8 mouse cellular contexts compared by ENCODE assay signal in the genomic region with DNA sequence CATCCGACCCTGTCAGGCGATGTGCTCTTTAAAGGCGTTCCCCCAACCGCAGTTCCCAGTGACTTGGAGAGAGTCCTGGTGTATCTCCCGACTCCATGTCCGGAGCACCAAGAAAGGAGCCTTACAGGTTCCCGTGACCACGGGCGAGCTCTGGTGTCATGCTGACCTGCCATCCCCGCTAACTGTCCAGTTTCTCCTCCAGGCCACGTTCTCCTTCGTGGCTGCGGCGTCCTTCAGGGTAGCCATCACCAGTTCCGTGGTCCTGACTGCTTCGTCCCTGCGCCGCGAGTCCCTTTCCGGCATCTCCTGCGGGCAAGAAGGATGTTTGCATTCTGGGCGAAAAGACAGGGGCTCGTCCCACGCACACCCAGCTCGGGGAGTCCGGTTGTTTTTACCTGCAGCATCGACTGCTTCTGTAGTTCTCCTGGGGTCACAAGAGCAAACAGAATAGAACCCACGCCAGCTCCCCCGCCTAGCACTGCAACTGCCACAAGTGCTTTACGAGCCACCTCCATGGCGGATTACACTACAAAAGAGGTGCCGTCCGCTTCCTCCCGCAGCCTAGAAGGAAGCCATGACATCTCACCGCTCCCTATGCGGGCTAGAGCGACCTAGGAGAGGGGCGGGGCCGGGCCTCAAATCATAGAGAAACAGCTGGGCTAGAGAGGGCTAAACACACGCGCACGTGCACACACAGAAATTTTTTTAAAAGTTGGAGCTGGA. TPM values are rescaled to one million over a fixed set of nuclear protein-coding genes. Genes with fewer than 3 reads are reported as not detected.
DNase-seq lines count a peak whose midpoint lies in the region; ATAC-seq and TF ChIP-seq lines count a peak whose summit lies in the region.

A gene (minus strand): TSS at position 613 of the 723 bp plus-strand sequence.

- peak; percentile 81 for DNase-seq in MEL-GATA-1-ER (ENCODE audit: extremely low read depth, low read depth)
- peak; percentile 86 for DNase-seq in cerebellum, adult 8-10 months
- peak; percentile 70 for DNase-seq in forelimb bud, embryonic 11.5 days (ENCODE audit: low read depth, low spot score)
- peak; percentile 90 for DNase-seq in heart, postnatal 4 days
- peak; percentile 86 to 87 for DNase-seq in layer of hippocampus, adult 8-10 months (ENCODE audit: low spot score in 2 of 2)
- peak; percentile 92 for DNase-seq in lung, embryonic 14.5 days
- DNase-seq in testis, postnatal 14 days (ENCODE audit: low spot score) = peak; percentile 88

- H3K36me3 ChIP-seq in lung, embryonic 14.5 days (ENCODE audit: insufficient read depth) = peaks cover 15% of the 10 kb centered on the region

- H3K4me3 ChIP-seq in lung, embryonic 14.5 days (ENCODE audit: low read depth, low read length) = peak within 1 kb of the TSS; percentile 82

- no peak for TF ChIP-seq CTCF in lung, embryonic 14.5 days (IDR thresholded peaks at IDR 0.05; ENCODE audit: low read depth)

- peak within 1 kb of the TSS; percentile 90 for H3K9ac ChIP-seq in lung, embryonic 14.5 days

- WGBS in lung, embryonic 14.5 days = under 1% methylated on average over 42 of the region's 42 CpGs

- no peaks in the 10 kb centered on the region for H3K27me3 ChIP-seq in lung, embryonic 14.5 days (ENCODE audit: insufficient read depth, low read length)

- no peaks in the 10 kb centered on the region for H3K9me3 ChIP-seq in lung, embryonic 14.5 days (ENCODE audit: low read depth, low read length)

- peak within 1 kb of the TSS; percentile 83; the same call in 1 of the 2 replicates for H3K27ac ChIP-seq in lung, embryonic 14.5 days (ENCODE audit: low read depth)

- peak; percentile 97 for ATAC-seq in lung, embryonic 14.5 days (ENCODE audit: insufficient read depth)
- peak; percentile 97 for ATAC-seq in neutrophil, adult 5-6 weeks (ENCODE audit: extremely low read depth, insufficient number of reproducible peaks, low FRiP score, poor library complexity, severe bottlenecking)

- no peaks in the 10 kb centered on the region for H3K4me1 ChIP-seq in lung, embryonic 14.5 days (ENCODE audit: insufficient read depth)

- peak within 1 kb of the TSS; percentile 87 for H3K4me2 ChIP-seq in lung, embryonic 14.5 days

RNA-seq across cellular contexts. Expression of the gene that starts here (rescaled TPM):
- total RNA-seq in heart, postnatal 4 days (2021) = 10 to 100 TPM; 39.4 to 41.2 TPM
- 10 to 100 TPM; 23.4 to 37.2 (median 29.5) TPM for total RNA-seq in layer of hippocampus, adult 8-10 months (2022)
- polyA plus RNA-seq in lung, embryonic 14.5 days (2014; fragmentation: Nextera tagmentation; extraction: Ambion mirVana) = 51.9 and 53.9 TPM in 2 replicates
- total RNA-seq in neutrophil, adult 5-6 weeks (2017) = 38.4 and 59.9 TPM in 2 replicates

Comparison
In these comparisons a context has a peak if more than half of its experiments do, and no peak if none do; other contexts are left out.
1. Peak in every context shown above with its lines: DNase-seq, ATAC-seq, H3K4me3 ChIP-seq and H3K27ac ChIP-seq.